Mouse (Mus musculus) cortical plate, adult 2 months (tissue): ENCODE data around the gene Cnga1.

Experiments
- CTCF ChIP-seq: fragments of 200-500 bp; IDR thresholded peaks from 2 replicates; pipeline ENCODE4 v1.5.1; 2011; ENCODE audit warnings: mild to moderate bottlenecking, control low read depth, low read length; ENCODE audit not compliant: insufficient read depth; ENCODE audit errors: extremely low read depth
- POLR2A ChIP-seq: fragments of 200-500 bp; IDR thresholded peaks from 2 replicates; pipeline ENCODE4 v1.6.1; 2011; ENCODE audit warnings: mild to moderate bottlenecking, low read length, control low read depth; ENCODE audit not compliant: insufficient read depth; ENCODE audit errors: extremely low read depth

DNA sequence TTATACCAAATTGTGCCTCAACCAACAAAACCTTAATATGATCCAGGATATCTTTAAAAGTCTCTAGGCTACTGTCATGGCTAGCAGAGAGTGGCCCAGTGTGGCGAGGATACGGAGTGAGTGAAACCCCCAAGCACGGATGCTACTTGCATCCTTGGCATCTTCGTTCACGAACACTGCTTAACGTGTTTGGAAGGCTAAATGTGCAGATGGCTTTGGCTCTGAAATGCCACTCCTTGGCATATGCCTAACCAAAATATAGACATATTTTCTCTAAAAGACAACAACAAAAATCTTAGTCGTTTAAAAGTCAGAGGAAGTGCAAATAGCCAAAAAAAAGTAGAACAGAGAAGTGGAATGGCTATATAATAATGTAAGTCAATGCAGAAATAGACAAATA is 45.5 kb upstream of the Cnga1 start:
- TF ChIP-seq CTCF = no peak
- TF ChIP-seq POLR2A = no peak
